Mouse (Mus musculus) cerebellum, adult 9-11 months (tissue): ENCODE data around the gene Hsd17b1.

Source experiments
- DNase-seq: peaks from one replicate; pipeline ENCODE4 v3.0.0; 2022

Gene Hsd17b1

DNA sequence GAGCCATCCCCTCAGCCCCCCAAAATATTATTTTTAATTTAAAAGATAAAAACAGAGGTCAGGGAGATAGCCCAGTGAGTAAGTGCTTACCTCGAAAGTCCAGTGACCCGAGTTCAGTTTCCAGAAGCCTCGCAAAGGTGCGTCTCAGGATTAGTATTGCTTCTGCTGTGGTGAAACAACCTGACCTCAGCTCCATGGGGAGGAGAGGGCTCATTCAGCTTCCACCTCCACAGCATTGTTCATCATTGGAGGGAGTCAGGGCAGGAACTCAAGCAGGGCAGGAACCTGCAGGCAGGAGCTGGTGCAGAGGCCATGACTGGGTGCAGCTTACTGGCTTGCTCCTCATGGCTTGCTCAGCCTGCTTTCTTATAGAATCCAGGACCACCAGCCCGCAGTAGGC lies 17.2 kb upstream of the Hsd17b1 start:
- DNase-seq, result peak; percentile 20

DNA sequence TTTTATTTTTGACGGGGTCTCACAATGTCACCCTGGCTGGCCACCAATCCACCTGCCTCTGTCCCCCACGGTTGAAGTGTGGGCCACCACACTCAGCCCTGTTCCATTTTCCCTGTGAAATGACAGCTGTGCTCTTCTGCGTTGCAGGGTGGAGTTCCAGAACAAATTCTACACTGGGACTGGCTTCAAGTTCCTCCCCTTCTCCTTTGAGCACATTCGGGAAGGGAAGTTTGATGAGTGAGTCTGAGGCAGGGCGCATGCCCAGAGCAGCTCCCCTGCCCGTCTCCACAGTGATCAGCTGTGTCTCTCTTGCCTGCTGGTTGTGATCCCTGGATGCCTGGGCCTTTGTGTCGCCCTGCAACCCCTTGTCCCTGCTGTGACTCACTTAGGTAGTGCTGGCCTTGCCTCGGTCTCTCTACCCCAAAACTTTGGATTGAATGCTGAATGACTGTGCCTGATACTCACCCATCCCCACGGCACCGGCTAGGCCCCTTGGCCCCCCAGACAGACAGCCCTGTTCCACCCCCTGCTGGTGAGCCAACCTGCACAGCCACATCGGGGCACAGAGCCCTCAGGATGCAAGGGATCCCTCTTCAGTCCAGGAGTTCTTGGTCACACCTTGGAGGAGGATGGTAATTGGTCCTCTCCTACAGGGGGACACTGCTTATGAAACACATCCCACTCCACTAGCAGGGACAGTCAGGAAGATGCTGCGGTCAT lies 15.9 kb upstream of the Hsd17b1 start:
- DNase-seq, result peak; percentile 41

DNA sequence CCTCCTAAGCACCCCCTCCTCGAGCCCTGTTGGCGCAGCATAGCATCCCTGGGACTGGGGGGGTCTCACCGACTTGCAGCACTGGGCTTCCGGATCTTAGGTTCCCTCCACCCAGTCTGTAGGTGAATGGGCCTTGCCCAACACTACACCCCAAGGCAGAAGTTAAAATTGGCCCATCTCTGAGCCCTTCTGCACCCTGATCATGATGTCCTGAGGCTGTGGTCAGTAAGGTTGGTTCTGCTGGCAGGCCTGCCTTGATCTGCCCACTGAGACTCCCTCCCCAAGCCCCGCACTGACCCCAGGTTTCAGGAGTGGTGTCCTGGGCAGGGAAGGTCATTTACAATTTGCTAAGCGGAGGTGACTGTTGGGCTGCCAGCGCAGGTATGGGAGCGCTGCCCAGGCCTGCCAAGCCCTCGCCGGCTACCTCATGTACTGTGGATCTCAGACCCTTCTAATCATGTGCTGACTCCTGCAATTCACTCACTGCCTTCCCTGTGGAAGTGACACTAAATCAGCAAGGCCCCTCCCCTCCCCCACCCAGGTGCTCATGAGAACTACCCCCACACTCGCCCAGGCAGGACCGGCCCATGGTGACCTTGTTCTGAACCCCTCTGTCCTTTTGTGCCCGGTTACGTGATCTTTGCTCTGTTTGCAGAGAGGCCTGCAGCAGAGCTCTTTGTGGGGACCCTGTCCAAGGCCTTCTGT lies 15.1 kb upstream of the Hsd17b1 start:
- DNase-seq, result peak; percentile 53

DNA sequence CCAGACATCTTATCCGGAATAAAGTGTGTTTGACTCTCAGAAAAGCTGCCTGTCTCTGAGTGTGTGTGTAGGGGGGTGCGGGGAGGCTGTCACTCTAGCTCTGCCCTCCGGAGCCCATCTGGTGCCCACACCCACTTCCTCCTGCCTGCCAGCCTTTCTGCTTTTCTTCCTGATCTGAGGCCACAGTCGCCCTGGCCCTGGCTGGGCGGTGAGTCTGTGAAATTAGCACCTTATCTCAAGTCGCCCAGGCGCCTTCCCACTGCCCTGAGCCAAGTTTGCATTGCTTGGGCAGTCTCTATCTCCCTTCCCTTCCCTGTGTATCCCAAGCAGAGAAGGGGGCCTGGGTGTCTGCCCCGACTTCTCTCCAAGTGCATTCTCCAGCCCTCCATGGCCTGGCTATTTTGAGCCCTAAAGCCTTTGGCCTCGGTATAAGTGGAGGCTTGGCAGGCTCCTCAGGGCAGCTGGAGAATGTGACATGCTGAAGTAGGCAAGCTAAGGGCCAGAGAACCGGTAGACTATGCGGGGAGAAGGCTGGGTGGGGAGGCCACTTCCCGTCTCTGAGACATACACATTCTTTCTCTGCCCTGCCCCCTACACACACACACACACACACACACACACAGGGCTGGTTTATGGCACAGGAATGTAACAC lies 14.4 kb upstream of the Hsd17b1 start:
- DNase-seq, result peak; percentile 79

DNA sequence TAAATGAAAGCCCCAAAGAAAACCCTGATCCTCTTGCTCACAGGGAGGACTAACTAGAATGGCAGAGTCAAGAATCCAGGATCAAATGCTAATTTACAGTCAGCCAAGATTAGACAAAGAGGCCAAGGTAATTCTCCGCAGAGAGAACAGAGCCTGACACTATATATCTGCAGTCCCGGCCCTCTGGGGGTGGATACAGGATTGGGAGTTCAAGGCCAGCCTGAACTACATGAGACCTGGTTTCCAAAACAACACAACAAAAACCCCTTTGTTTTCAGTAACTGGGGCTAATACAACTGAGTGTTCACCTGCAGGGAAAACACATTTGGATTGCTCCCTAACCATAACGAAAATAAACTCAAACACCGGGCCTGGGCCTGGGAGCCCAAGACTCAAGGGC lies 13.7 kb upstream of the Hsd17b1 start:
- DNase-seq, result no peak

DNA sequence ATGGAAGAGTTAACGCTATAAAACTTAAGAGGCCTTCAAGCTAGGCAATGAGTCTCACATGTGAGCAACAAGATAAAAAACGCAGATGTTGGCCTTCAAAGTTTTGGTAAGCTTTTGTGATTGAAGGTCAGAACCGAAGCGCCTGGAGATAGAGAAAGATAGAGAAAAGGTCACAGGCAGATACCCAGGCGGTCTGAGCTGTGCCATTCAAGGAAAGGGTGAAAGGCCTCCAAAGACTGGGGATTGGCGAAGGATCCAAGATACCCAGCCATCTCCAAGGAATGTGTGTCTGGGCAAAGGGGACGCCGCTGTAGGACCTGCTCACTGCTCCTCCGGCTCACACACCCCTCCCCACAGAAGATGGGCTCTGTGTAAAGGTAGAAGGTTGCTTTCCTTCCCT lies 13.2 kb upstream of the Hsd17b1 start:
- DNase-seq, result no peak

DNA sequence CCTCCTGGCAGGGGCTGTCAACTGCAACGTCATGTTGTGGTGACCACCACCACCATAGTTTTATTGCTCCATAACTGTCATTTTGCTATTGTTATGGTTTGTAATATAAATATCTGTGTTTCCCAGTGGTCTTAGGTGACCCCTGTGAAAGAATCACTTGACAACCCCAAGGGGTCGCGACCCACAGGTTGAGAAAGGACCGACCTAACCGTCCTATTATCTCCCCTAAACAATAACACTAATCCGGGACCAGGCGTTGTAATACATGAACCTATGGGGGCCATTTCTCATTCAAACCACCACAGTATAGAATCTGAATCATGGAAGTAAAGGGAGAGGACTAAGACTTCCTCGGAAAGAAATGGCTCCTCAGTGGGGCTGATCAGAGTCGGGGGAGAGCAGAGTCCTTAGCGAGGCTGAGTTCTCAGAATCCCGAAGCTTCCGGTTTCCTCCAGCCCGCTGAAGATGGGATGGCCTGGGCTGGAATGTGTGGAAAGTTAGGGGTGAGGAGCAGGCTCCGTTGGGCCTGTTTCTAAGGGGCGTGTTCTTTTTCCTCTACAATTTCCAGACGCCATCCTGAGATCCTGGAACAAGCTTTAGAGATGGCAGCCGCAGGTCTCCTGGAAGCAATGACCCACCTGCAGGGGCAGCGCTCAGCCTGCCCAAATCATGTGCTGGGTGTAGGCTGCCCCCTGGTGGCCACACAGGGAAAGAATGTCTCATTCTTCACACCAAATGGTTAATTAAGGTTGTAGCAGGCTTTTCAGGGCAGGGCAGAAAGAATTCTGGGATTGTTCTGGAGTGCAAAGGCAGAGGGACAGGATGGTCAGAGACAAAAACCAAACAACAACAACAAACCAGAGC lies 11.4 kb upstream of the Hsd17b1 start:
- peak; percentile 89 for DNase-seq

DNA sequence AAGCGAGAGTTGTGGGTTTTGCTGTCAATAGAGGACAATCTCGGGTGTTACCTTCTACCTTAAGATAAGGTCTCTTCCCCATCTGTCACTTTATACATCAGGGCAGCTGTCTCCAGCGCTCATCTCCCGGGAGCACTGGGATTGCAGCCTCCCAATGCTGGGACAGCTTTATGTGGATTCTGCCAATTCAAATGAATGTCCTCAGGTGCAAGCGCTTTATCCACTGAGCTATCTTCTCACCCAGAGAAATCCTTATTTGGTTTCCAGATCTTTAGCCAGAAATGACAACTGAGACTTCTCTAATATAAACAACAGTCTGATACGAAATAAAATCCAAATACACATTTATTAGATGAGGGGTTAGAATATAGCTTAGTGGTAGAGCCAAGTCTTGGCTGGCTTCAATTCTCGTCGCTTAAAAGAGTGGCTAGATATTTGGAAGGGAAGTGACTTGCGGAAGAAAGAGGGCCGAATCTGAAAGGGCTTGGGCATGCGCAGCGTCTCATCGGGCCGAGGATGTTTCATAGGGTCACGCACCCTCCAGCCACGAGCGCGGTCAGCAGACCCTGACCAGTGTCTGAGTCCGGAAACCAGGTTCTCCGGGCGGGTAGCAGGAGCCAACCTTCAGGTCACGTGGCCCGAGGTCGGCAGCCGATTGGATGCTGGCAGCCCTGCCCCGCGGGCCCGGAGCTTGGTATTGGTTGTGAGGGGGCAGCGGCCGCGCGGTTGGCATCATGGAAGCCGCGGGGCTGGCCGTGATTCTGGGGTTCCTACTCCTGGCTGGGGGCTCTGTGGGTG lies 8.6 kb upstream of the Hsd17b1 start, which contains the start of gene Naglu:
Gene Naglu (plus strand): TSS at position 622 of the 798 bp plus-strand sequence.
- DNase-seq, result peak; percentile 97

DNA sequence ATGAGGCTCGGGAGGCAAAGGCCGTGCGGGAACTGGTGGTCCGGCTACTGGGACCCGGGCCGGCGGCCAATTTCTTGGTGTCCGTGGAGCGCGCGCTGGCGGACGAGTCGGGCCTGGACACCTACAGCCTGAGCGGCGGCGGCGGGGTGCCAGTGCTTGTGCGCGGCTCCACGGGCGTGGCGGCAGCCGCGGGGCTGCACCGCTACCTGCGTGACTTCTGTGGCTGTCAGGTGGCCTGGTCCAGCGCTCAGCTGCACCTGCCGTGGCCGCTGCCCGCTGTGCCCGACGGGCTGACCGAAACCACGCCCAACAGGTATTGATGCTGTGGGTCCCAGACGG lies 8.1 kb upstream of the Hsd17b1 start:
- no peak for DNase-seq

DNA sequence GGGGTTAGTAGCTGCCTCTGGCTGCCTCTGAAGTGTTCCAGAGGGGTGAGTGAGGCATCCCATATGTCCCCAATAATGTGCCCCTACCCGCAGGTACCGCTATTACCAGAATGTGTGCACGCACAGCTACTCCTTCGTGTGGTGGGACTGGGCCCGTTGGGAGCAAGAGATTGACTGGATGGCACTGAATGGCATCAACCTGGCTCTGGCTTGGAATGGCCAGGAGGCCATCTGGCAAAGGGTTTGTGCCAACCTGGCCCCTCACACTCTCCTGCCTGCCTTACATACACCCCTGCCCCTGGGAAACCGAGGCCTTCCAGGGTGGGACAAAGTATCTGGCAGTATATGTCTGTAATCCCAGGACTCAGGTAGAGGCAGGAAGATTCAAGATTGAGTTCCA lies 7.2 kb upstream of the Hsd17b1 start:
- DNase-seq, result no peak

DNA sequence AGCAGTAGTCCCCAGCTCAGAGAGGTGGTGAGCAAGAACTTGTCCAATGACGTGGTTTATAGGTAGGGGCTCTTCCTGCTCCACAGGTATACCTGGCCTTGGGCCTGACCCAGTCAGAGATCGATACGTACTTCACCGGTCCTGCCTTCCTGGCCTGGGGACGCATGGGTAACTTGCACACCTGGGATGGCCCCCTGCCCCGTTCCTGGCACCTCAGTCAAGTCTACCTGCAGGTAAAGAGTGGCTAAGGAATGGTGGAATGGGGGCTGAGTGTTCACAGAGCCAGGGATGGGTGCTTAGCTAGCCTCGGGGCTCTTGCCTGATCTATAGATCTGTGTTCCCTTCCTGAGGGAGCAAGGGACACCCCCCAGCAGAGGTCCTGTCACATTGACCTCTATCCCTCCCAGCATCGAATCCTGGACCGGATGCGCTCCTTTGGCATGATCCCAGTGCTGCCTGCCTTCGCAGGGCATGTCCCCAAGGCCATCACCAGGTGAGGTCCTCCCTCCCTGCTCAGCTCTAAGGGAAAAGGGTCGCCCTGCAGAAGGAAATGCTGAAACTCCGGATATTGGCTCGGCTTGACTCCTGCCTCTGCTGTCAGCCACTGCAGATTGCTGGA lies 6.3 kb upstream of the Hsd17b1 start:
- DNase-seq, result peak; percentile 65

DNA sequence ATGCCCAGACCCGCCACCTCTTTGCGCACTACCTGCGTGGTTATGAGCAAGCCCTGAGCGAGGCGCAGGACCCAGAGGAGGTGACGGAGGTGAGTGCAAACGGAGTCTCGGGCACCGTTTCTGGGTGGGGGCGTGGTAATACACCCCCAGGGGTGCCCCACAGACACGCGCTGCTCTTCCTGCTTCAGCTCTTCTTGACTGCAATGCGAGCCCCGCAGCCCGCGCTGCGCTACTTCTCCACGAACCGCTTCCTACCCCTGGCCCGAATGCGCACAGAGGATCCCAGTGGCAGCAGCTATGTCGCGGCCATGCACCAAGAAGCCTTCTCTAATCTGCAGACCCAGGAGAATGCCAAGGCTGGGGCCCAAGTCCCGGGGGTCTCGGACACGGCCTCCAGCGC lies 1.5 kb downstream of the Hsd17b1 start:
- DNase-seq, result no peak

DNA sequence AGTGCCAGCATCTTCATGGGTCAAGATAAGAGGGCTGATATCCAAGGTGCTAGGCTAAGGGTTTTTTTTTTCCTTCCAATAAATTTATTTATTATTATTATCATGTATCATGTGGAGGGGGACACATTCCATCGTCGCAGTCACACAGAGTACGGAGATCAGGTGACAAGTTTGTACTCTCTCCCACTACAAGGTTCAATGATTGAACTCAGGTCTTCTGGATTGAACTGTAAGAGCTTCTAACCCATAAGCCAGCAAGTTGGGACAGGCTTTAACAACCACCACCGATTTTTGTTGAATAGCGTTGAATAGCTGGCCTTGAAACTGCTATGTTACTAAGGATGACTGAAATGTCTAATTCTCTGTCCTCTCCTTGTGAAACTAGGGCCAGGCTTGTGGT lies 2.2 kb downstream of the Hsd17b1 start:
- no peak for DNase-seq

DNA sequence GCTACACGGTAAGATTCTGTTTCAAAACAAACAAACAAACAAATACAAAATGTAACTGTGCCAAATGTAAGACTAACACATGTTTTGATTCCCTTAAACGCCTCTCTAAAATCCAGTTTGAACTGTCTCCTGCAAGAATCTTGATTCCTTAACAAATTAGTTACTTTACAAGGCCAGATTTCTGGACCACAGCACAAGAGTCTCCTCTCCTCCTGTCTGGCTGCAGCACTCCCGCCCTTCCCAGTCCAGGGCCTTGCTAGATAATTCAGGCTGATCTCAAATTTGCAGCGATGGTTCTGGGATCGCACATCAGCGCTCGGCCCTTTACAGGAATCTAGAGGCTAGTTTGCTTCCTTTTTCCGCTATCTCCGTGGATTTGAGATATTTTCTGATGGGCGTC lies 3.4 kb downstream of the Hsd17b1 start:
- DNase-seq, result no peak

DNA sequence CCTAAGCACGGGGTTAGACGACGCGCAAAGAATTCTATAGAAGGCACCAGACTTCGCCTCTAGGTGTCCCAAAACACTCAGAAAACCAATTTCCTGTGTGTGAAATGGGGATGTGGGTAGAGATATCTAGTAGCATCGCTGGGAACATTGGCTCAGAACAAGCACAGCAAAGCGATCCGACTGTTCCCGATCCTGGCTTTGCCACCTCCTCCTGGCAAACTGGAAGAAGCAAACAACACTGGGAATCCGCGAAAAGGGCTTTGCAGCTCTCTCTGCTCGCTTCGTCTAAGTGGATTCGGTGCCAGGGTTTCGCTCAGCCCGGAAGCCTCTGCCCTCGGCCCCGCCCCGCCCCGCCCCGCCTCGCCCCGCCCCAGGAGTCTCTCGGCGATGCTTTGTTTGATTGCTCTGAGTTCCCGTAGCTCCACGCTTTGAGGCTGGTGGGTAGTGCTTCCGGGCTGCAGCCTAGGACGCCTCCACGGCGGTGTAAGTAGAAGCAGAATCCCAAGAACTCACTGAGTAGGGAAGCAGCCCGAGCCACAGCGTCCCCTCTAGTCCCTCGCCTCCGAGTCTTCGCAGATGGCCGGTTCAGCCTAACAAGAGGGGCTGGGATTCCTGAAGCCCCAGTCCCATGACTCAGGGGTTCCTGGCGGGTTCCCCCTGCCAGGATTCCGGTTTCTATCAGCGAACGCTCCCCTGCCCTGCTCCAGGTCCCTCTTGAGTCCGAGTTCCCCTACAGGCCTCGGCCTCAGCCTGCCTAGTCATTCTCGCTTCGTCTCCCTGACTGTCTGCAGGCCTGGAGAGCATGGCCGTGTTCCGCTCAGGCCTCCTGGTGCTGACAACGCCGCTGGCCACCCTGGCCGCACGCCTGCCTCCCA lies 4.2 kb downstream of the Hsd17b1 start, which contains the start of gene Coasy:
Gene Coasy (plus strand): TSS at position 358 of the 875 bp plus-strand sequence.
- peak; percentile 93 for DNase-seq

DNA sequence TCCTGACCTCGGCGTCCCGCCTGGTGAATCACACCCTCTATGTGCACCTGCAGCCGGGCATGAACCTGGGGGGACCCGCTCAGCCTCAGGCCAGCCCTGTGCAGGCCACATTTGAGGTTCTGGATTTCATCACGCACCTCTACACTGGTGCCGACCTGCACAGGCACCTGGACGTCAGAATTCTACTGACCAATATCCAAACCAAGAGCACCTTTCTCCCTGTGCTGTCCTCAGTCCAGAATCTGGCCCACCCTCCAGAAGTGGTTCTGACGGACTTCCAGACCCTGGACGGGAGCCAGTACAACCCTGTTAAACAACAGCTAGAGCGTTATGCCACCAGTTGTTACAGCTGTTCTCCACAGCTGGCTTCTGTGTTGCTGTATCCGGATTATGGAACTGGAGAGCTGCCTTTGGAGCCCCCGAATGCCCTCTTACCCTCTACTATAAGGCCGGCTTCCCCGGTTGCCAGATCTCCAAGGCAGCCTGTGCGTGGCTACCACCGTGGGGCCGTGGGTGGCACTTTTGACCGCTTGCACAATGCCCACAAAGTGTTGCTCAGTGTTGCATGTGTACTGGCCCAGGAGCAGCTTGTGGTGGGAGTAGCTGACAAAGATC lies 5.0 kb downstream of the Hsd17b1 start:
- DNase-seq, result peak; percentile 79

DNA sequence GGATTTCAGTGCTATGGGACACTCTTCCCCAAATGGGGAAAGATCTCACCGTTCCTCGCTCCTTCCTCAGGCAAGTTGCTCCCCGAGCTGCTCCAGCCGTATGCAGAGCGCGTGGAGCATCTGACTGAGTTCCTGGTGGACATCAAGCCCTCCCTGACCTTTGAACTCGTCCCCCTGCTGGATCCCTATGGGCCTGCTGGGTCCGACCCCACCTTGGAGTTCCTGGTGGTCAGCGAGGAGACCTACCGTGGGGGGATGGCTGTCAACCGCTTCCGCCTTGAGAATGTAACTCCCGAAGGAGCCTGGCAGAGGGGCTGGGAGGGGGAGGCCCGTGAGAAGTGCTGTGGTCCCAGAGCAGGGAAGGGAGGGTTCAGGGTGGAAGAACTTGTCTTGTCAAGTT lies 6.0 kb downstream of the Hsd17b1 start:
- DNase-seq, result peak; percentile 65

DNA sequence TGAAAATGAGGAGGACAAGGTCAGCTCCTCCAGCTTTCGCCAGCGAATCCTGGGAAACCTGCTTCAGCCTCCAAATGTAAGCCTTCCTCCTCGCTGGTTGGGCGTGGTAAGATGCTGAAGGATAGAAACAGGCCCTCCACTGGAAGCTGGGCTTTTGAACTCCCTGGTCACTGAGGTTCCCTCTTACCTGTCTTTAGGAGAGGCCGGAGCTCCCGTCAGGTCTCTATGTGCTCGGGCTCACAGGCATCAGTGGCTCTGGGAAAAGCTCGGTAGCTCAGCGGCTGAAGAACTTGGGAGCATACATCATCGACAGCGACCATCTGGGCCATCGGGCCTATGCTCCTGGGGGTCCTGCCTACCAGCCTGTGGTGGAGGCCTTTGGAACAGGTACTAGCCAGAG lies 6.6 kb downstream of the Hsd17b1 start:
- DNase-seq, result no peak

DNA sequence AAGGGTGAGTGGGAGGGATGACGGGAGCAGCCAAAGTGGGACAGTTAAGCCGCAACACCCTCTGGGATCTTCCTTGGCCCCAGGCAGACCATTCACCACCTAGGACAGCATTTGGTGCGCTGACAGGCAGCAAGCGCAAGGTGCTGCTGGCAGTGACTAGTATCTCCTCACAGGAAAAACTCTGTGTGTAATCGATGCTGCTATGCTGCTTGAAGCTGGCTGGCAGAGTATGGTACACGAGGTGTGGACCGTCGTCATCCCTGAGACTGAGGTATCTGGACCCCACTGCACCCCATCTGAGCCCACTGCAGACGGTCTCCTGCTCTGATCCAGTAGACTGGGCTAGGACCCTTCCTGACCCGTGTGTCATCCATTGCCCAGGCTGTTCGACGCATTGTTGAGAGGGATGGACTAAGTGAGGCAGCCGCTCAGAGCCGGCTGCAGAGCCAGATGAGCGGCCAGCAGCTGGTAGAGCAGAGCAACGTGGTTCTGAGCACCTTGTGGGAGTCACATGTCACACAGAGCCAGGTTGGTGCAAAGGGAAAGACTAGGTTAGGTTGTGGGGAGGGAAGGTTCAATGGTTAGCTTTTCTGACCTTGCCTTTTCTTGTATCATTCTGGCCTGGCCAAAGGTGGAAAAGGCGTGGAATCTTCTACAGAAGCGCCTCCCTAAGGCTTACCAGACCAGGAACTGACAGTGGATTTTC lies 7.6 kb downstream of the Hsd17b1 start:
- peak; percentile 48 for DNase-seq

DNA sequence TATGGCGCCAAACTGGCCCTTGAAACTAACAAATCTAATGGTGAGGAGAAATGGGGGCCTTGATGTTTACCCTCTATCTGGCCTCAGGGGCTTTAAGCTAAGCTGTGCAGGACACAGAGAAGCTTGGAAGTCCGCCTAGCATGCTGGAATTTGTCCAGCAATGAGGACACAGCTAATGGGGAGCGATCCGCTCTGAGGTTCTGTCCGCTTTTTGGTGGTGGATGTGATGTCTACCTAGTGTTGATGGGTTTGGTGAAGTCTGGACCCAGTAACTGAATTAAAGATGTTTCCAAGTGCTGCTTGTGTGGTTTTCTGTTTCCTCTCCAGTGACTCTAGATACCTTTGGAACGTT lies 8.1 kb downstream of the Hsd17b1 start:
- DNase-seq, result peak; percentile 63
